Mouse (Mus musculus): ENCODE results near the gene Dagla.

The Dagla gene

GRCm38 (mm10) chr19:10238477-10238876, 66.2 kb downstream of the Dagla start:
- no peak for DNase-seq (ENCODE audit: low spot score)

GRCm38 (mm10) chr19:10235784-10236565, 68.7 kb downstream of the Dagla start:
- no peak for DNase-seq (ENCODE audit: low spot score)

- DNase-seq (ENCODE audit: low spot score) = peak; percentile 56
Measured at GRCm38 (mm10) chr19:10232327-10233017, 72.2 kb downstream of the Dagla start.

- DNase-seq (ENCODE audit: low spot score) = no peak
Measured at GRCm38 (mm10) chr19:10231871-10232270, 72.8 kb downstream of the Dagla start.

GRCm38 (mm10) chr19:10231016-10231415, 73.7 kb downstream of the Dagla start:
- no peak for DNase-seq (ENCODE audit: low spot score)

GRCm38 (mm10) chr19:10225767-10226166, 78.9 kb downstream of the Dagla start:
- no peak for DNase-seq (ENCODE audit: low spot score)

GRCm38 (mm10) chr19:10224637-10225453, 79.8 kb downstream of the Dagla start:
- no peak for DNase-seq (ENCODE audit: low spot score)

GRCm38 (mm10) chr19:10223561-10223960, 81.1 kb downstream of the Dagla start:
- no peak for DNase-seq (ENCODE audit: low spot score)

- no peak for DNase-seq (ENCODE audit: low spot score)
Measured at GRCm38 (mm10) chr19:10222656-10223055, 82.0 kb downstream of the Dagla start.

- DNase-seq (ENCODE audit: low spot score) = no peak
Measured at GRCm38 (mm10) chr19:10221585-10221984, 83.1 kb downstream of the Dagla start.

GRCm38 (mm10) chr19:10219593-10219992, 85.1 kb downstream of the Dagla start:
- no peak for DNase-seq (ENCODE audit: low spot score)

GRCm38 (mm10) chr19:10219108-10219507, 85.6 kb downstream of the Dagla start:
- DNase-seq (ENCODE audit: low spot score) = no peak

- no peak for DNase-seq (ENCODE audit: low spot score)
Measured at GRCm38 (mm10) chr19:10216101-10216500, 88.6 kb downstream of the Dagla start.

- DNase-seq (ENCODE audit: low spot score) = no peak
Measured at GRCm38 (mm10) chr19:10213796-10214471, 90.7 kb downstream of the Dagla start.

- no peak for DNase-seq (ENCODE audit: low spot score)
Measured at GRCm38 (mm10) chr19:10210885-10211284, 93.8 kb downstream of the Dagla start.

GRCm38 (mm10) chr19:10208851-10209250, 95.8 kb downstream of the Dagla start:
- DNase-seq (ENCODE audit: low spot score) = no peak

- no peak for DNase-seq (ENCODE audit: low spot score)
Measured at GRCm38 (mm10) chr19:10205051-10205450, 99.6 kb downstream of the Dagla start.

GRCm38 (mm10) chr19:10204616-10205001, 100.1 kb downstream of the Dagla start:
- DNase-seq (ENCODE audit: low spot score) = no peak

GRCm38 (mm10) chr19:10203848-10204615, 100.6 kb downstream of the Dagla start, which contains the start of the genes Tmem258 and Fen1:
Gene Tmem258 (plus strand): TSS chr19:10204014.
Gene Fen1 (minus strand): TSS chr19:10204169.
- DNase-seq (ENCODE audit: low spot score) = peak; percentile 91

- DNase-seq (ENCODE audit: low spot score) = no peak
Measured at GRCm38 (mm10) chr19:10203146-10203847, 101.4 kb downstream of the Dagla start.

All from left cerebral cortex, adult 11 months (tissue).